Mouse (Mus musculus) cerebellum, postnatal 14 days (tissue): Measurements from ENCODE around the gene Tcea3.

Experiments
- DNase-seq, 2 experiments: peaks; one replicate each; pipeline ENCODE4 v3.0.0; 2021; ENCODE audit warnings: mixed read lengths in 2 of 2

The Tcea3 gene

GRCm38 (mm10) chr4:136239622-136240021 lies 7.9 kb upstream of the Tcea3 start:
- DNase-seq = peak; percentile 90 to 93

- peak; percentile 51 to 67 for DNase-seq
These were observed 7.4 kb upstream of the Tcea3 start for GRCm38 (mm10) chr4:136240123-136240522.

- DNase-seq = no peak
These were observed 6.6 kb upstream of the Tcea3 start for GRCm38 (mm10) chr4:136240955-136241354.

- DNase-seq = peak; percentile 79 to 84
These were observed 5.3 kb upstream of the Tcea3 start for GRCm38 (mm10) chr4:136242065-136242703.

- DNase-seq = no peak
These were observed 4.8 kb upstream of the Tcea3 start for GRCm38 (mm10) chr4:136242728-136243127.

- no peak for DNase-seq
These were observed 3.3 kb upstream of the Tcea3 start for GRCm38 (mm10) chr4:136244208-136244607.

- no peak for DNase-seq
These were observed 1.8 kb upstream of the Tcea3 start for GRCm38 (mm10) chr4:136245681-136246080.

- no peak for DNase-seq
These were observed 960 bp upstream of the Tcea3 start for GRCm38 (mm10) chr4:136246568-136246969.

- no peak for DNase-seq
These were observed 172 bp upstream of the Tcea3 start for GRCm38 (mm10) chr4:136247386-136247728.

GRCm38 (mm10) chr4:136248464-136249331 lies 1.2 kb downstream of the Tcea3 start:
- peak in 1 of 2 experiments; percentile 15 for DNase-seq

GRCm38 (mm10) chr4:136249332-136249647 lies 1.8 kb downstream of the Tcea3 start:
- DNase-seq = no peak

- no peak for DNase-seq
These were observed 2.3 kb downstream of the Tcea3 start for GRCm38 (mm10) chr4:136249780-136250179.

- no peak for DNase-seq
These were observed 8.4 kb downstream of the Tcea3 start for GRCm38 (mm10) chr4:136255919-136256318.

GRCm38 (mm10) chr4:136256696-136257095 lies 9.2 kb downstream of the Tcea3 start:
- DNase-seq = no peak

GRCm38 (mm10) chr4:136259916-136260315 lies 12.4 kb downstream of the Tcea3 start:
- DNase-seq = no peak

GRCm38 (mm10) chr4:136260491-136261180 lies 13.1 kb downstream of the Tcea3 start:
- peak; percentile 91 to 96 for DNase-seq

GRCm38 (mm10) chr4:136261912-136262311 lies 14.4 kb downstream of the Tcea3 start:
- no peak for DNase-seq

- DNase-seq = no peak
These were observed 16.0 kb downstream of the Tcea3 start for GRCm38 (mm10) chr4:136263555-136263954.

- DNase-seq = no peak
These were observed 19.3 kb downstream of the Tcea3 start for GRCm38 (mm10) chr4:136266716-136267343.

GRCm38 (mm10) chr4:136268912-136269311 lies 21.4 kb downstream of the Tcea3 start:
- no peak for DNase-seq

- no peak for DNase-seq
These were observed 23.1 kb downstream of the Tcea3 start for GRCm38 (mm10) chr4:136270648-136271047.

- DNase-seq = no peak
These were observed 33.6 kb downstream of the Tcea3 start for GRCm38 (mm10) chr4:136281097-136281496.

GRCm38 (mm10) chr4:136281611-136282010 lies 34.1 kb downstream of the Tcea3 start:
- no peak for DNase-seq
